Mouse (Mus musculus): ENCODE measurements around the gene Abcb6. TPM values are rescaled to one million over a fixed set of nuclear protein-coding genes. Genes with fewer than 3 reads are reported as not detected.
A peak's percentile ranks its signal among the peaks of the same experiment; 100 is the strongest.

The Abcb6 gene
- total RNA-seq (2022), result 10 to 100 TPM; 18.4 to 20.8 (median 19.1) TPM

- peak; percentile 79 to 84 for DNase-seq (ENCODE audit: low spot score in 2 of 2)
Measured at GRCm38 (mm10) chr1:75180105-75180590, at the start of gene Abcb6. TSS of gene Abcb6 (minus strand) at chr1:75180392.

- DNase-seq (ENCODE audit: low spot score in 2 of 2), result no peak
Measured at GRCm38 (mm10) chr1:75229158-75229557, 49.0 kb upstream of the Abcb6 start.

GRCm38 (mm10) chr1:75227653-75228052, 47.5 kb upstream of the Abcb6 start:
- no peak for DNase-seq (ENCODE audit: low spot score in 2 of 2)

GRCm38 (mm10) chr1:75226138-75226537, 45.9 kb upstream of the Abcb6 start:
- no peak for DNase-seq (ENCODE audit: low spot score in 2 of 2)

- DNase-seq (ENCODE audit: low spot score in 2 of 2), result no peak
Measured at GRCm38 (mm10) chr1:75225473-75225872, 45.3 kb upstream of the Abcb6 start.

GRCm38 (mm10) chr1:75223532-75223931, 43.3 kb upstream of the Abcb6 start:
- no peak for DNase-seq (ENCODE audit: low spot score in 2 of 2)

- DNase-seq (ENCODE audit: low spot score in 2 of 2), result no peak
Measured at GRCm38 (mm10) chr1:75222926-75223325, 42.7 kb upstream of the Abcb6 start.

- no peak for DNase-seq (ENCODE audit: low spot score in 2 of 2)
Measured at GRCm38 (mm10) chr1:75221538-75221937, 41.3 kb upstream of the Abcb6 start.

GRCm38 (mm10) chr1:75219531-75219930, 39.3 kb upstream of the Abcb6 start, which contains the start of gene Tuba4a:
TSS of gene Tuba4a (minus strand) at chr1:75219865.
- DNase-seq (ENCODE audit: low spot score in 2 of 2), result no peak

- DNase-seq (ENCODE audit: low spot score in 2 of 2), result peak; percentile 90 to 92
Measured at GRCm38 (mm10) chr1:75219078-75219477, 38.9 kb upstream of the Abcb6 start.

- DNase-seq (ENCODE audit: low spot score in 2 of 2), result peak; percentile 88 to 94
Measured at GRCm38 (mm10) chr1:75218227-75219001, 38.2 kb upstream of the Abcb6 start.

- no peak for DNase-seq (ENCODE audit: low spot score in 2 of 2)
Measured at GRCm38 (mm10) chr1:75217893-75218226, 37.7 kb upstream of the Abcb6 start.

GRCm38 (mm10) chr1:75216797-75217585, 36.8 kb upstream of the Abcb6 start:
- peak; percentile 64 to 76 for DNase-seq (ENCODE audit: low spot score in 2 of 2)

- peak; percentile 59 to 64 for DNase-seq (ENCODE audit: low spot score in 2 of 2)
Measured at GRCm38 (mm10) chr1:75215785-75216184, 35.6 kb upstream of the Abcb6 start.

- DNase-seq (ENCODE audit: low spot score in 2 of 2), result peak in 1 of 2 experiments; percentile 47
Measured at GRCm38 (mm10) chr1:75214886-75215285, 34.7 kb upstream of the Abcb6 start.

GRCm38 (mm10) chr1:75214442-75214841, 34.2 kb upstream of the Abcb6 start:
- DNase-seq (ENCODE audit: low spot score in 2 of 2), result no peak

GRCm38 (mm10) chr1:75213096-75213495, 32.9 kb upstream of the Abcb6 start:
- DNase-seq (ENCODE audit: low spot score in 2 of 2), result no peak

- DNase-seq (ENCODE audit: low spot score in 2 of 2), result no peak
Measured at GRCm38 (mm10) chr1:75212542-75212941, 32.4 kb upstream of the Abcb6 start.

GRCm38 (mm10) chr1:75211141-75211708, 31.0 kb upstream of the Abcb6 start:
- DNase-seq (ENCODE audit: low spot score in 2 of 2), result no peak

- peak; percentile 89 to 91 for DNase-seq (ENCODE audit: low spot score in 2 of 2)
Measured at GRCm38 (mm10) chr1:75210136-75211087, 30.2 kb upstream of the Abcb6 start, which contains the start of the genes Glb1l and Stk16. TSS of gene Glb1l (minus strand) at chr1:75210813. TSS of gene Stk16 (plus strand) at chr1:75210838.
